Mouse (Mus musculus) ES-E14 (cell line): ENCODE data around the gene Lrp5. TPM values are rescaled to one million over a fixed set of nuclear protein-coding genes. Genes with fewer than 3 reads are reported as not detected.

Experiments used
- DNase-seq: peaks from one replicate; pipeline ENCODE4 v3.0.0-alpha.2; 2013; ENCODE audit warnings: low read depth, low spot score
- H3K27ac ChIP-seq: 2 replicates; pipeline ENCODE4 v1.5.1; 2012; ENCODE audit warnings: low read depth, mild to moderate bottlenecking, low read length, moderate library complexity, mixed read lengths; ENCODE audit not compliant: poor library complexity, insufficient read depth, severe bottlenecking
- H3K36me3 ChIP-seq: 2 replicates; pipeline ENCODE4 v1.6.1; 2012; ENCODE audit warnings: mild to moderate bottlenecking, low read length, moderate library complexity, mixed read lengths; ENCODE audit not compliant: control insufficient read depth, poor library complexity, insufficient read depth, severe bottlenecking
- H3K4me1 ChIP-seq, 2 experiments: fragments of 150-350 bp in 1 of 2; sonication (generic) in 1 of 2; 2 replicates each; pipeline ENCODE4 v1.6.1; 2012; ENCODE audit warnings: low read length in 2 of 2, mild to moderate bottlenecking in 1 of 2, mixed read lengths in 1 of 2; ENCODE audit not compliant: control insufficient read depth in 2 of 2, insufficient read depth in 2 of 2, poor library complexity in 1 of 2
- H3K4me3 ChIP-seq, 2 experiments: fragments of 150-350 bp in 1 of 2; sonication (generic) in 1 of 2; 2 replicates each; pipeline ENCODE4 v1.5.1; 2012; ENCODE audit warnings: low read length in 2 of 2, low read depth in 1 of 2, mild to moderate bottlenecking in 1 of 2, mixed read lengths in 1 of 2; ENCODE audit not compliant: insufficient read depth in 1 of 2, poor library complexity in 1 of 2, severe bottlenecking in 1 of 2
- H3K9ac ChIP-seq: 2 replicates; pipeline ENCODE4 v1.6.1; 2012; ENCODE audit warnings: low read depth, mild to moderate bottlenecking, low read length, mixed read lengths; ENCODE audit not compliant: poor library complexity, insufficient read depth, severe bottlenecking
- H3K9me3 ChIP-seq: fragments of 150-350 bp; sonication (generic); 2 replicates; pipeline ENCODE4 v1.6.1; 2012; ENCODE audit warnings: low read depth, mild to moderate bottlenecking, low read length; ENCODE audit not compliant: control insufficient read depth, insufficient read depth
- CHD2 ChIP-seq: IDR thresholded peaks from 2 replicates; pipeline ENCODE4 v1.6.1; 2014; ENCODE audit warnings: mild to moderate bottlenecking, low read depth, low read length, inconsistent platforms
- HCFC1 ChIP-seq: IDR thresholded peaks from 2 replicates; pipeline ENCODE4 v1.6.1; 2012; ENCODE audit warnings: low read length, inconsistent platforms, borderline replicate concordance; ENCODE audit not compliant: insufficient read depth
- MAFK ChIP-seq: IDR thresholded peaks from 2 replicates; pipeline ENCODE4 v1.6.1; 2014; ENCODE audit warnings: mild to moderate bottlenecking, low read depth, low read length, inconsistent platforms; ENCODE audit not compliant: insufficient read depth
- ZC3H11A ChIP-seq: IDR thresholded peaks from 2 replicates; pipeline ENCODE4 v1.6.1; 2012; ENCODE audit warnings: low read depth, mild to moderate bottlenecking, inconsistent platforms, low read length, borderline replicate concordance
- ZNF384 ChIP-seq: IDR thresholded peaks from 2 replicates; pipeline ENCODE4 v1.6.1; 2012; ENCODE audit warnings: low read depth, low read length, inconsistent platforms
- in situ Hi-C, 2 experiments: fragments of 600-800 bp; cut with MboI; formaldehyde crosslinking; loops; one replicate each; pipeline ENCODE4 v1.15.1; 2025; ENCODE audit warnings: low sequenced_read_pairs in 2 of 2, inconsistent platforms in 1 of 2; ENCODE audit not compliant: unreplicated experiment in 2 of 2
- total RNA-seq: library from RNA; depleted of rRNA; stranded (reverse); fragments of 300-350 nt; gene quantifications from 2 replicates; pipeline ENCODE4 v1.2.3, GENCODE M21; 2012

The Lrp5 gene
- total RNA-seq, 1 experiment, result 46.1 TPM

DNA sequence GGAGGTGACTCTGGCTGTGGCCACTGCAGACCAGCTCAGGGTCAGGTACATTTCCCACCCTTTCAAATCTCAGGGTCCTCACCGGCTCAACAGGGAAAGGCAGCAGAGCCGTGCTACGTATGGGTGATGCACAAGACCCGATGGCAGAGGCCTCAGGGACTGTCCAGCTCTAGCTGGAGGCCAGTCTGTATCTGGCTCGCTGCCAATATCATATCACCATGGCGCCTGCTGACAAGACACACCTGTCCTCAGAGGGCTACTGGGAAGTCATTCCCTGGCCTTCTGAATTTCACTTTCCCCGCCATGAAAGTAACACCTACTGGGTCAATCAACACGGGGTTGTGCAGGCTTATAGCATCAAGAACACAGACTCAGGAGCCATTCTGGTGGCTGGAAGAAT, 74.6 kb downstream of the Lrp5 start:
- no peaks in the 10 kb centered on the region for H3K9me3 ChIP-seq
- DNase-seq, result no peak
- TF ChIP-seq ZC3H11A, result no peak
- no peak for TF ChIP-seq CHD2
- no peak for TF ChIP-seq ZNF384
- TF ChIP-seq HCFC1, result no peak
- TF ChIP-seq MAFK, result no peak
- no peak overlapping the region for H3K27ac ChIP-seq
- H3K4me3 ChIP-seq, result no peak overlapping the region
- H3K9ac ChIP-seq, result no peak overlapping the region
- H3K4me1 ChIP-seq, result no peaks in the 10 kb centered on the region
- in situ Hi-C loops, result no loop called here
- peaks cover 38% of the 10 kb centered on the region; the same call in 1 of the 2 replicates for H3K36me3 ChIP-seq

DNA sequence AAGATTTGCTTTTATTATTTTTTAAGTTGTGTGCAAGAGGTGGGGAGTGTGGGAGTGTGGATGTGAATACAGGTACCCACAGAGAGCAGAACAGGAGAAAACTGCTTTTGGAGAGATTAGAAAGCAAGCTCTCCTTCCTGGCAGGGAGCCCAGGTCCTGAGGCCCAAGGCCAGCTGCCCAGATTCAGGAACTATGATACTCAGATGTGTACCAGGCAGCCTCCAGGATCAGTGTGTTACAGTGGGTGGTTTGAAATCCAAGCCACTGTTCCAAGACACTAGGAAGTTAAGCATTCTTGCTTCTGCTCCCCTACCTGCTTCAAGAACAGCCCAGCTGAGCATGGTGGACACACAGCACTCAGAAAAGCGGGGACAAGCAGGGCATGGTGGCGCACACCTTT, 75.5 kb downstream of the Lrp5 start:
- in situ Hi-C loops, result no loop called here
- no peak overlapping the region for H3K4me3 ChIP-seq
- DNase-seq, result no peak
- H3K4me1 ChIP-seq, result no peaks in the 10 kb centered on the region
- peaks cover 38% of the 10 kb centered on the region; the same call in 1 of the 2 replicates for H3K36me3 ChIP-seq
- no peak overlapping the region for H3K9ac ChIP-seq
- H3K27ac ChIP-seq, result no peak overlapping the region
- TF ChIP-seq ZNF384 (no peak), MAFK (no peak), HCFC1 (no peak), ZC3H11A (no peak), CHD2 (no peak)
- no peaks in the 10 kb centered on the region for H3K9me3 ChIP-seq

- peaks cover 33% of the 10 kb centered on the region; the same call in 1 of the 2 replicates for H3K36me3 ChIP-seq
- in situ Hi-C loops, result no loop called here
- no peaks in the 10 kb centered on the region for H3K4me1 ChIP-seq
- no peak for DNase-seq
- no peaks in the 10 kb centered on the region for H3K9me3 ChIP-seq
- no peak overlapping the region for H3K4me3 ChIP-seq
- no peak for TF ChIP-seq CHD2
- no peak for TF ChIP-seq HCFC1
- no peak for TF ChIP-seq ZNF384
- no peak for TF ChIP-seq MAFK
- no peak for TF ChIP-seq ZC3H11A
- H3K9ac ChIP-seq, result no peak overlapping the region
- no peak overlapping the region for H3K27ac ChIP-seq
Measured at GRCm38 (mm10) chr19:3609826-3610225, 76.5 kb downstream of the Lrp5 start.

GRCm38 (mm10) chr19:3594316-3594715, 92.0 kb downstream of the Lrp5 start:
- Histone ChIP-seq H3K4me1 (no peaks in the 10 kb centered on the region), H3K36me3 (peaks cover 40% of the 10 kb centered on the region; the same call in 1 of the 2 replicates), H3K9ac (no peak overlapping the region), H3K27ac (no peak overlapping the region), H3K9me3 (no peaks in the 10 kb centered on the region), H3K4me3 (no peak overlapping the region)
- no peak for TF ChIP-seq MAFK
- TF ChIP-seq ZC3H11A, result no peak
- no peak for TF ChIP-seq CHD2
- no peak for TF ChIP-seq ZNF384
- no peak for TF ChIP-seq HCFC1
- DNase-seq, result no peak
- in situ Hi-C loops, result no loop called here
